Mouse (Mus musculus): ENCODE measurements around the gene Gsta2. TPM values are rescaled to one million over a fixed set of nuclear protein-coding genes. Genes with fewer than 3 reads are reported as not detected.
"Not testable (repeated sequence)": the region's sequence is repeated elsewhere in the genome, so short reads cannot be mapped to it uniquely, and the experiment has no call there.

Gene Gsta2
- polyA plus RNA-seq, 1 experiment from 2014 or later = 1.3 TPM

DNA sequence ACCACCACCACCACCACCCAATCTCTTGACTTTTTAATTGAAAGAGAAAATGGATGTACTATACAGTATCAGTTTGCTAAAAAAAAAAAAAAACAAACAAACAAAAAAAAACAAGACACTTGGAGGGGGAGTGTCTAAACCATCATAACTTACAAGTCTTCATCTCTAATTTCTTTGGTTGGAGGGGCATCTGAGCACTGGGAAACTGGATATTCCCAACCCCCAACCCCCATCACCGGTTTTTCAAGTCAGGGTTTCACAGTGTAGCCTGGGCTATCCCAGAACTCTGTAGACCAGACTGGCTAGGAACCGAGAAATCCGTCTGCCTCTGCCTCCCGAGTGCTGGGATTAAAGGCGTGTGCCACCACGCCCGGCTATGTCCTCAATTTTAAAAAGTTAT is 14.2 kb upstream of the Gsta2 start:
- no peak overlapping the region for H3K4me3 ChIP-seq (ENCODE audit: low read depth, low read length)
- H3K9ac ChIP-seq (replicated peaks) = no peak overlapping the region
- no peak overlapping the region for H3K27ac ChIP-seq (ENCODE audit: low read depth)
- H3K4me1 ChIP-seq (ENCODE audit: insufficient read depth) = no peaks in the 10 kb centered on the region
- H3K27me3 ChIP-seq (ENCODE audit: insufficient read depth, low read length) = no peaks in the 10 kb centered on the region
- DNase-seq = no peak
- TF ChIP-seq CTCF (IDR thresholded peaks at IDR 0.05; ENCODE audit: low read depth) = no peak
- no peak overlapping the region for H3K4me2 ChIP-seq (ENCODE audit: low read depth, low read length)
- no peaks in the 10 kb centered on the region for H3K9me3 ChIP-seq (ENCODE audit: low read length)
- no peaks in the 10 kb centered on the region for H3K36me3 ChIP-seq (replicated peaks; ENCODE audit: insufficient read depth, low read length)
- no peak for ATAC-seq
- WGBS (ENCODE audit: insufficient replicate concordance) = 77% methylated on average over 7 of the region's 7 CpGs

- Histone ChIP-seq H3K27me3 (ENCODE audit: insufficient read depth, low read length) (no peaks in the 10 kb centered on the region), H3K4me3 (ENCODE audit: low read depth, low read length) (no peak overlapping the region), H3K4me1 (ENCODE audit: insufficient read depth) (no peaks in the 10 kb centered on the region), H3K9me3 (ENCODE audit: low read length) (no peaks in the 10 kb centered on the region), H3K9ac (replicated peaks) (no peak overlapping the region), H3K27ac (ENCODE audit: low read depth) (no peak overlapping the region), H3K4me2 (ENCODE audit: low read depth, low read length) (no peak overlapping the region), H3K36me3 (replicated peaks; ENCODE audit: insufficient read depth, low read length) (no peaks in the 10 kb centered on the region)
- TF ChIP-seq EP300 (IDR thresholded peaks at IDR 0.05; ENCODE audit: low read depth) = no peak
- no peak for ATAC-seq
- WGBS (ENCODE audit: insufficient replicate concordance) = 83% methylated on average over 2 of the region's 2 CpGs
- DNase-seq = no peak
These were observed 13.8 kb upstream of the Gsta2 start for GRCm38 (mm10) chr9:78369349-78369748.

DNA sequence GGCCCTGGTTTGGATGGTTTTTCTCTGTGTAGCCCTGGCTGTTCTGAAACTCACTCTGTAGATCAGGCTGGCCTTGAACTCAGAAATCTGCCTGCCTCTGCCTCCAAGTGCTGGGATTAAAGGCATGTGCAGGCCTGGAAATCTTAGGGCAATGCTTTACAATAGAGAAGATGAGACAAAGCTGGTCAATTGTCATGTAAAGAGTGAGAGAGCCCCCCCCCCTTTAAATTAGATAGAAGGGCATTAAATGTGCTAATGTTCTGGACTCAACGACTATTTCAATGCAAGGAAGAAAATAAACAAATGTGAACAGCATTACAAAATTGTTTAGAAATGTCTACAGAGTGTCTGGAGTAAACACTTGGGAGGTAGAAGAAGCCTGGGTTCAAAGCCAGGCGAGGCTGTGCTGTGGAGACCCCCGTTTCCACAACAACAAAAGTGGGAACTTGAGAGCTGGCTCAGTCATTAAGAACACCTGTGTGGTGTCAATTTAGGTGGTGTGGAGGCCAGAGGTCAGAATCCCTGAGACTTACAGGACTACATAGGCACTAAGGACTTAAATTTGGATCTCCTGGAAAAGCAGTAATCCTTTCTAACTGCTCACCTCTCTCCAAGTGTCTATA is 13.2 kb upstream of the Gsta2 start:
- 70% methylated on average over 3 of the region's 3 CpGs for WGBS (ENCODE audit: insufficient replicate concordance)
- no peaks in the 10 kb centered on the region for H3K27me3 ChIP-seq (ENCODE audit: insufficient read depth, low read length)
- H3K9me3 ChIP-seq (ENCODE audit: low read length) = no peaks in the 10 kb centered on the region
- ATAC-seq (no peak), DNase-seq (no peak)
- no peak overlapping the region for H3K4me3 ChIP-seq (ENCODE audit: low read depth, low read length)
- H3K4me2 ChIP-seq (ENCODE audit: low read depth, low read length) = no peak overlapping the region
- no peak overlapping the region for H3K27ac ChIP-seq (ENCODE audit: low read depth)
- no peak for TF ChIP-seq EP300 (IDR thresholded peaks at IDR 0.05; ENCODE audit: low read depth)
- no peaks in the 10 kb centered on the region for H3K4me1 ChIP-seq (ENCODE audit: insufficient read depth)
- H3K36me3 ChIP-seq (replicated peaks; ENCODE audit: insufficient read depth, low read length) = no peaks in the 10 kb centered on the region
- no peak overlapping the region for H3K9ac ChIP-seq (replicated peaks)

DNA sequence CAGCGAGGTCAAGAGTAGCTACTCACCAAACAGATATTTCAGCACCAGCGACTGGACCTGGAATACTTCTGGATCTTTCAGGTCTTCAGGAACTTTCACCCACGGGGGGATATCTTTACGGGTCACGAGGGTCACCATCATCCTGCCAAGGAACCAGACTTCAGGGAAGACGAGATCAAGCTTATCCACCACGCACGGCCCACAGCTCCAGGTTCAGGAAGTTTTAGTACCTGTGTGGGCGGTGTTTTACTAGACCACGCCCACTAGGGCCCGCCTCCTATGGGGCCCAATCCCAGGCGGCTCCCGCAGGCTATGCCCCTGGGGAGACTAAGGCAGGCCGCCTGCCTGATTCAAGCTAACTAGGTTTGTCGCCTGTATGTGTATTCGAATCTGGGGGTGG is 12.4 kb upstream of the Gsta2 start, which contains the start of gene Dppa5a:
Gene Dppa5a (minus strand): TSS at position 219 of the 400 bp plus-strand sequence.
- not testable (repeated sequence) for H3K36me3 ChIP-seq (replicated peaks; ENCODE audit: insufficient read depth, low read length); H3K4me1 ChIP-seq (ENCODE audit: insufficient read depth); H3K4me3 ChIP-seq (ENCODE audit: low read depth, low read length); H3K4me2 ChIP-seq (ENCODE audit: low read depth, low read length); DNase-seq; H3K27me3 ChIP-seq (ENCODE audit: insufficient read depth, low read length); H3K27ac ChIP-seq (ENCODE audit: low read depth); H3K9ac ChIP-seq (replicated peaks); ATAC-seq; H3K9me3 ChIP-seq (ENCODE audit: low read length)
- WGBS (ENCODE audit: insufficient replicate concordance) = 75% methylated on average over 16 of the region's 16 CpGs

DNA sequence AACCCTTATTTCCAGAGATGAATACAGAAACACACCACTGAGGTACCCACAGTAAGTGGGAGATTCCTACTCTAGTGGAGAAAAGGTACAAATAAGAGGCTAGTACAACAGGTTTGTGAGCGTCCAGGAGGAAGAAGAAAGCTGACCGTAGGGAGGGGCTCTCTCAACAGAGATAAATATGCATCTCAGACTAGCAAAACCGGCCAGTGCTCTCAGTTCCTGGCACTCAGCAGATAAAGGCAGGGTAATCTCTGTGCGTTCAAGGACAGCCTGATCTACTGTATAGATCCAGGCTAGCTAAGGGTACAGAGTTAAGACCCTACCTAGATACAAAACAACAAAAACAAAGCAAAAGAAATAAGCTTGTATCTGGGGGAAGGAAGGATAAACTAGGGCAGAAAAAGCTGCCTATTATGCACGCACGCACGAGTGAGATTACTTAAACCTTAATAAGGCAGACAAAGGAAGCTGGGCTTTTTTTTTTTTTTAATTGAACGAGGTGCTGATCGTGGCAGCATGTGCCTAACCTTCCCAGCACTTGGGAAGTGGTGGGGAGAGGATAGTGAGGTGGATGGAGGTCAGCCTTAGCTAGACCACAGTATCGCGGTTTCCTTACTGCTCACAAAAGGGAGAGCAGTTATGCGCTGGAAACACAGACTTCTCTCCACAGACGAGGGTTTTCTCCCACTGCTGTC is 10.4 kb upstream of the Gsta2 start:
- Histone ChIP-seq H3K4me1 (ENCODE audit: insufficient read depth) (no peaks in the 10 kb centered on the region), H3K9ac (replicated peaks) (no peak overlapping the region), H3K9me3 (ENCODE audit: low read length) (no peaks in the 10 kb centered on the region), H3K27ac (ENCODE audit: low read depth) (no peak overlapping the region), H3K4me3 (ENCODE audit: low read depth, low read length) (no peak overlapping the region), H3K36me3 (replicated peaks; ENCODE audit: insufficient read depth, low read length) (no peaks in the 10 kb centered on the region), H3K27me3 (ENCODE audit: insufficient read depth, low read length) (no peaks in the 10 kb centered on the region), H3K4me2 (ENCODE audit: low read depth, low read length) (no peak overlapping the region)
- TF ChIP-seq CTCF (IDR thresholded peaks at IDR 0.05; ENCODE audit: low read depth) (no peak), EP300 (IDR thresholded peaks at IDR 0.05; ENCODE audit: low read depth) (no peak)
- no peak for ATAC-seq
- WGBS (ENCODE audit: insufficient replicate concordance) = 52% methylated on average over 13 of the region's 13 CpGs
- no peak for DNase-seq

- 83% methylated on average over 6 of the region's 6 CpGs for WGBS (ENCODE audit: insufficient replicate concordance)
- no peak for ATAC-seq
These were observed 9.1 kb upstream of the Gsta2 start for GRCm38 (mm10) chr9:78364701-78365100.

More at GRCm38 (mm10) chr9:78364701-78365100, 9.1 kb upstream of the Gsta2 start:
- H3K9ac ChIP-seq (replicated peaks) = no peak overlapping the region
- H3K4me3 ChIP-seq (ENCODE audit: low read depth, low read length) = no peak overlapping the region
- DNase-seq = no peak
- H3K4me2 ChIP-seq (ENCODE audit: low read depth, low read length) = no peak overlapping the region
- H3K4me1 ChIP-seq (ENCODE audit: insufficient read depth) = no peaks in the 10 kb centered on the region
- TF ChIP-seq CTCF (IDR thresholded peaks at IDR 0.05; ENCODE audit: low read depth) = no peak
- no peak for TF ChIP-seq EP300 (IDR thresholded peaks at IDR 0.05; ENCODE audit: low read depth)
- no peaks in the 10 kb centered on the region for H3K27me3 ChIP-seq (ENCODE audit: insufficient read depth, low read length)
- no peaks in the 10 kb centered on the region for H3K36me3 ChIP-seq (replicated peaks; ENCODE audit: insufficient read depth, low read length)
- no peaks in the 10 kb centered on the region for H3K9me3 ChIP-seq (ENCODE audit: low read length)
- H3K27ac ChIP-seq (ENCODE audit: low read depth) = no peak overlapping the region

All from liver, postnatal 0 days (tissue).